ENCODE assay signal across 24 mouse cellular contexts in genomic region chr2:14043011-14043410, GRCm38 (mm10). TPM values are rescaled to one million over a fixed set of nuclear protein-coding genes. Genes with fewer than 3 reads are reported as not detected.
"Had no signal": no experiment of that assay in that cellular context is flagged by ENCODE, and none has a peak within 500 bp of the region (broad histone marks: within the 10 kb centered on the region; RNA-seq: fewer than 3 reads in every experiment).

No protein-coding gene starts in this region.

- ATAC-seq: inflammation-experienced regulatory T-cells, adult 6 months; intestine, embryonic 15.5 days; intestine, postnatal 0 days had no signal

- H3K4me1 ChIP-seq: heart, embryonic 13.5 days; heart, embryonic 15.5 days; hindbrain, embryonic 10.5 days; hindbrain, embryonic 15.5 days; intestine, embryonic 15.5 days; limb, embryonic 10.5 days; limb, embryonic 12.5 days; liver, embryonic 15.5 days had no signal

- H3K4me3 ChIP-seq: heart, adult 2 months; heart, embryonic 13.5 days; heart, embryonic 15.5 days; hindbrain, embryonic 10.5 days; hindbrain, embryonic 15.5 days; intestine, embryonic 15.5 days; layer of hippocampus, adult 2 months; left cerebral cortex, adult 2 months; limb, embryonic 10.5 days; limb, embryonic 12.5 days; liver, embryonic 13.5 days; liver, embryonic 15.5 days had no signal

- DNase-seq: gastrocnemius, postnatal 14 days; gastrocnemius, postnatal 36 days; heart, adult 11 months; heart, adult 2 months; heart, postnatal 4 days; kidney, adult 18-20 months; kidney, adult 8-10 months; kidney, postnatal 25 days; liver; liver, embryonic 13.5 days had no signal

- H3K9ac ChIP-seq: heart, embryonic 13.5 days; heart, embryonic 15.5 days; hindbrain, embryonic 15.5 days; intestine, embryonic 15.5 days; limb, embryonic 12.5 days; liver, embryonic 13.5 days; liver, embryonic 15.5 days had no signal

- H3K27me3 ChIP-seq: heart, embryonic 13.5 days; heart, embryonic 15.5 days; hindbrain, embryonic 15.5 days; intestine, embryonic 15.5 days; limb, embryonic 12.5 days; liver, embryonic 13.5 days; liver, embryonic 15.5 days had no signal

- H3K9me3 ChIP-seq: heart, embryonic 13.5 days; heart, embryonic 15.5 days; hindbrain, embryonic 10.5 days; hindbrain, embryonic 15.5 days; intestine, embryonic 15.5 days; limb, embryonic 10.5 days; limb, embryonic 12.5 days; liver, embryonic 13.5 days; liver, embryonic 15.5 days had no signal

- H3K27ac ChIP-seq: heart, adult 2 months; heart, embryonic 13.5 days; heart, embryonic 15.5 days; hindbrain, embryonic 10.5 days; hindbrain, embryonic 15.5 days; intestine, embryonic 15.5 days; layer of hippocampus, adult 2 months; left cerebral cortex, adult 2 months; limb, embryonic 10.5 days; limb, embryonic 12.5 days; liver, embryonic 13.5 days; liver, embryonic 15.5 days had no signal

- H3K4me2 ChIP-seq: heart, embryonic 11.5 days; heart, embryonic 13.5 days; heart, embryonic 15.5 days; hindbrain, embryonic 15.5 days; intestine, embryonic 15.5 days; limb, embryonic 12.5 days; liver, embryonic 11.5 days; liver, embryonic 13.5 days; liver, embryonic 15.5 days had no signal

RNA-seq across cellular contexts. Expression of gene Hacd1, which starts 12.9 kb away (rescaled TPM):
- polyA plus RNA-seq: inflammation-experienced regulatory T-cells, adult 6 months had no signal
